Mouse (Mus musculus) layer of hippocampus, postnatal 14 days (tissue): ENCODE measurements around the gene Uqcc2. TPM values are rescaled to one million over a fixed set of nuclear protein-coding genes. Genes with fewer than 3 reads are reported as not detected.

Experiments
- DNase-seq, 2 experiments: peaks; one replicate each; pipeline ENCODE4 v3.0.0; 2021 to 2022; ENCODE audit warnings: low spot score in 2 of 2, mixed read lengths in 1 of 2
- total RNA-seq, 2 experiments: library from RNA; stranded (reverse); gene quantifications; 2 replicates each; pipeline ENCODE4 v1.2.3; 2021

Gene Uqcc2
- total RNA-seq, 2 experiments from 2014 or later: 165 to 168 TPM

GRCm38 (mm10) chr17:27125185-27125584 lies 8.5 kb downstream of the Uqcc2 start:
- DNase-seq: peak in 1 of 2 experiments; percentile 60

GRCm38 (mm10) chr17:27123813-27124375 lies 9.8 kb downstream of the Uqcc2 start:
- no peak for DNase-seq

DNA sequence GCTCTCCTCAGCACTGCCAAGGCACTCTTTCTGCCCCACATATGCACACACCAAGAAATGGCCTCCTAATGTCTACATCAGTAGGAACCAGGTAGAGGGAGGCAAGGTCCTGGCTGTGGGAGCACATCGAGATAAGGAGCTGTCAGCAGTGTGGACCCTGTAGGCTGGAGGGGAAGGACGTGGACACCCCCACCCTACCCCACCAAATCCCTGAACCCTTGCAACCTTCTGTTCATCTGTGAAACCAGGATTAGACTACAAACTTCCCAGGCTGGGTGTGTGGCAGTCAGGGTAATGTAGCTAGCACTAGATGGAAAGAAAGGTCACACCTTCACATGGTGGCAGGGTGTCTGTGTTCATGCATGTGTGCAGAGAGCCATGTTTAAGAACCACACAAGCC lies 10.6 kb downstream of the Uqcc2 start:
- DNase-seq: no peak

- DNase-seq: no peak
Observed at GRCm38 (mm10) chr17:27122701-27123100, 11.0 kb downstream of the Uqcc2 start.

DNA sequence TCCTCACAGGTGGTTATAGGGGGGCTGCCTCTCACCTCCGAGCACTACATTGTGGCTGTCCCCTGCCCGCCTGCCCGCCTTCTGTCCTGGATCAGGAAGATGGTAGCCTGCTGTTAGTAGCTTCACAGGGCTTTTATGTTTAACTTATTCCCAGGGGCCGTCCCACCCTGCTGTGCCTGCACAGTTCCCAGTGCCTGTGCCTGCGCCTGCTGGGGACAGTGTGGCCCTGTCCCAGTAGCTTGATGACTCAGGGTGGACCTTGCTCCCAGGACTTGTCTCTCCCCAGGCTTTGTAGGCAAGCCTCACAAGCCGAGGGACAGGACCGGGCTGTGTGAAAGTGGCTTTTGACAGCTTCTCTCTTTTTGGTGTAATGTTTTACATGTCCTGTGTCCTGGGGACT lies 11.9 kb downstream of the Uqcc2 start:
- DNase-seq: no peak

GRCm38 (mm10) chr17:27121266-27121665 lies 12.4 kb downstream of the Uqcc2 start:
- no peak for DNase-seq

DNA sequence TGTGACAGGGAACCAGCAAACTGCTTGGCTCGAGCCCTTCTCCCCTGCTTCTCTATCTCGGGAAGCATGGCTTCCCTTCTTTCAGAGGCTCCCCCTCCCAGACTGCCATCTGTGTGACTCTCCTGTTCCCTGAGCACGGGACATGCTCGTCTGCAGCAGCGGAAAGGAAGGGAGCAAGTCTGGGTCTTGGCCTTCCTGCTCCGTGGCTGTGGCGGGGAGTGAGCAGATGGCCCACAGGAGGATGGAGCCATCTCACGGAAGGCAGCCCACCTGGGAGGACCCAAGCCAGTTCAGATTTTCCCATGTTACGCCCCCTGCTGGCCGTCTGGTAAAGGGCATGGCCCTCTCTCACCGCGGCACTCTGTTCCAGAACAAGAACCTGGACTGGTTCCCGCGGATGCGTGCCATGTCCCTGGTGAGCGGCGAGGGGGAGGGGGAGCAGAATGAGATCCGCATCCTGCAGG lies 13.1 kb downstream of the Uqcc2 start:
- peak; percentile 78 for DNase-seq

GRCm38 (mm10) chr17:27119954-27120353 lies 13.8 kb downstream of the Uqcc2 start:
- DNase-seq: no peak

- DNase-seq: no peak
Observed at GRCm38 (mm10) chr17:27119540-27119895, 14.2 kb downstream of the Uqcc2 start.

DNA sequence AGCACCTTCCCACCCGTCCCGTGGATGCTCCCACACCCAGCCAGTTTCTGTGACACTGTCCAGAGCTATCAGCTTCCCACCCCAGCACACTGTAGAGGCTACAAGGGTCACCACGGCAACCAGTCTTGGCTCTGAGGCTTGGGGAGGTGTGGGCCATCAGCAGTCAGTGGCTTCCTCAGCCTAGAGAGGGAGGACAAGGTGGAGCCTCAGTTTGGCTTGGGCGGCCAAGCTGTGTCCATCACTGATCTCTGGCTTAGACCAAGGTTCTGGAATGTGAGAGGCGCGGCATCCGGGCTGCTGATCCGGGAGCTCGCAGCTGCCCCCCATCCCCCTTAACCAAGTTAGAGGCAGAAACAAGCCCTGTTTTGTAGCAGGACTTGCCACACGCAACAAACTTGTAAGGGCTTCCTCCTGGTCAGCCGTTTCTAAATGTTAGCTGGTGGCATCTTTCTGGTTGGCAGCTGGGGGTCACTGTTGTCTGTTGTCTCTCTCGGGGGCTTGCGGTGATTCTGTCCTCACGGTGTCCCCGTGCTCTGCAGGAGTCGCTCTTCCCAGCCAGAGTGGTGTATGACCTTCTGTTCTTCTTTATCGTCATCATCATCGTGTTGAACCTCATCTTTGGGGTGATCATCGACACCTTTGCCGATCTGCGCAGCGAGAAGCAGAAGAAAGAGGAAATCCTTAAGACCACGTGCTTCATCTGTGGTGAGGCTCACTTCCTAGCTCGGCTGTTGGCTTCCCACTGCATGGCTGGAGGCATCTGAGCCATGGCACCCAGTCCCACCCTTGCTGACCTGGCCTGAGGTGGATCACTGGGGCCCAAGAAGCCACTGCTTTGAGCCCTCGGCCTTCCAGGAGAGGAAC lies 14.8 kb downstream of the Uqcc2 start:
- no peak for DNase-seq

- DNase-seq: no peak
Observed at GRCm38 (mm10) chr17:27110072-27110471, 23.6 kb downstream of the Uqcc2 start.

GRCm38 (mm10) chr17:27107936-27108335 lies 25.8 kb downstream of the Uqcc2 start:
- no peak for DNase-seq

DNA sequence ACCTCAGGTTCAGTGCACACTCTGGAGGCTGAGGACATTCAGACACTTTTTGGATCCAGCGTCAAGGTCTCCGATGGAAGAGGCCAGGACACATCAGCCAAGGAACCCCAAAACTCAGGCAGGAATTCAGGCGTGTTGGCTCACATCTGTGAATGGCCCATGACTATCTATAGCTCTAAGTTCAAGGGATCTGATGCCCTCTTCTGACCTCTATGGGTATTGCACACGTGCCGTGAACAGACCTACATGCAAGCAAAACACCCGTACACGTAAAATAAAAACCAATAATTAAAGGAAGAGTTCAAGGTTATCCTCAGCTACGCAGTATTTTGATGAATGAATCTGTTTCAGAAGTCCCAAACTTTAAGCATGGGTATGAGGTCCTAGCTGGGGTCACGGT lies 27.0 kb downstream of the Uqcc2 start:
- no peak for DNase-seq

DNA sequence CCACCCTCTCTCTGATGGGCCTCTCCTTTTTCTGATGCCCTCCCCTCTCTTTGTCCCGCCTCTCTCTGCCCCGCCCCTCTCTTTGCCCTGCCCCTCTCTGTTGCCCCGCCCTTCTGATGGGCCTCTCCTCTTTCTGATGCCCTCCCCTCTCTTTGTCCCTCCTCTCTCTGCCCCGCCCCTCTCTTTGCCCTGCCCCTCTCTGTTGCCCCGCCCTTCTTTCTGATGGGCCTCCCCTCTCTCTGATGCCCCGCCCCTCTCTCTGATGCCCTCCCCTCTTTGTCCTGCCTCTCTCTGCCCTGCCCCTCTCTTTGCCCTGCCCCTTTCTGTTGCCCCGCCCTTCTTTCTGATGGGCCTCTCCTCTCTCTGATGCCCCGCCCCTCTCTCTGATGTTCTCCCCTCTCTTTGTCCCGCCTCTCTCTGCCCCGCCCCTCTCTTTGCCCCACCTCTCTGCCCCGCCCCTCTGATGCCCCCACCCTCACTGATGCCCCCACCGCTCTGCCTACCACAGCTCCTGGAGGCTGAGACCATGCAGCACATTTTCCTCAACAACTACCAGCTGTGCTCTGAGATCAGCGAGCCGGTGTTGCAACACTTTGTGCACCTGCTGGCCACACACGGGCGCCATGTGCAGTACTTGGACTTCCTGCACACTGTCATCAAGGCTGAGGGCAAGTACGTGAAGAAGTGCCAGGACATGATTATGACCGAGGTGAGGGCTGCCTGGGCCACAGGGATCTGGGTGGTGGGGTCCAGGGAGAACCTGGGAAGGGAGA lies 27.8 kb downstream of the Uqcc2 start:
- DNase-seq: no peak

- DNase-seq: no peak
Observed at GRCm38 (mm10) chr17:27101675-27102074, 32.0 kb downstream of the Uqcc2 start.

- DNase-seq: no peak
Observed at GRCm38 (mm10) chr17:27095690-27096089, 38.0 kb downstream of the Uqcc2 start.

GRCm38 (mm10) chr17:27090068-27090467 lies 43.6 kb downstream of the Uqcc2 start:
- DNase-seq: no peak

- no peak for DNase-seq
Observed at GRCm38 (mm10) chr17:27087426-27087825, 46.3 kb downstream of the Uqcc2 start.

DNA sequence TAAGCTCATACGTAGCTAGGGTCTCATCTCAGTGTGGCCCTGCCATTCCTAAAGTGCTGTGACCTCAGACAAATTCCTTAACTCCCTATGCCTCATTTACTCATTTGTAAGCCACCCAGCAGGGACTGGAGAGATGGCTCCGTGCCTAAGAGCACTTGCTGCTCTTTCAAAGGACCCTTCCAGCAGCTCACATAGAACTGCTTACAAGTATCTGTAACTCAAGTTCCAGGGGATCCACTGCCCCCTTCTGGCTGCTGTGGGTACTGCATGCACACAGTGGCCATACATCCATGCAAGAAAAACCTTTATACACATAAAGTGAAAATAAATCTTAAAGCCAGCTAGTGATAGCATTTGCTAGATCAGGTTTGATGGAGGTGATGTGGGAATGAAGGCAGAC lies 48.0 kb downstream of the Uqcc2 start:
- DNase-seq: peak in 1 of 2 experiments; percentile 34

DNA sequence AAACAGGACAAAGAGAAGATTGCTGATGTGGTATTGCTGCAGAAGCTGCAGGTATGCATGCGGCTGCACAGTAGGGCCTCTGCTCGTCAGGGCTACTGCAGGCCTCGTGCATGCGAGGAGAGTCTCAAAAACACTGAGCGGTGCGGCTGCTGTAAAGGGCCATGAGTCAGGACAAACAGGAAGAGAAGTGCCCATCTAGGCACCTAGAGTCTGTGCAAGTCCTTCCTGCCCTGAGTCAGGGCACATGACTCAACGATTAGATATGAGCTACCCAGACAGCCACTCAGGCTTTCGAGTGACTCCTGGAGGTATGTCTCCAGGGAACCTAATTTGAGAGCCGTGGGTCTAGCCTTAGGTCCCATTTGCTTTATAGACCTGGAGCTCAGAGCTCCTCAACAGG lies 50.1 kb downstream of the Uqcc2 start:
- no peak for DNase-seq

DNA sequence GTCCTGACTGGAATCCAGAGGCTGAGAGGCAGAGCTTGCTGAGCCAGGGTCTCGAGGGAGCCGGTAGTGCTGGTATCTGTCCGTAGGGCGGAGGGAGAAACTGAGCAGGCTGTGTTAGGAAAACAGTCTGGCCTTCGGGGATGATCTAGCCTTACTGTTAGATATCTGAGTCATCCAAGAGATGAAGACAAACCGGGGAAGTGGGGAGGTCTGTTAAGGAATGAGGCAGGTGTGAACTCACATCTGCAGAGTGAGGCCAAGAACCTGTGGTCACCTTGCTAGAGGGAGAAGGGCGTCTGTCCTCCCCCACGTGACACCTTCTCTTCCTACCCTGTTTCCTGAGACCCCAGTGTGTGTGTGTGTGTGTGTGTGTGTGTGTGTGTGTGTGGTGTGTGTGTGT lies 50.9 kb downstream of the Uqcc2 start:
- DNase-seq: no peak

GRCm38 (mm10) chr17:27081868-27082267 lies 51.8 kb downstream of the Uqcc2 start:
- DNase-seq: no peak
